Mouse (Mus musculus): ENCODE measurements around the gene Olfr59. TPM values are rescaled to one million over a fixed set of nuclear protein-coding genes. Genes with fewer than 3 reads are reported as not detected.

Gene Olfr59
- polyA plus RNA-seq (2015; fragmentation: Illumina TruSeq; extraction: RNeasy Lipid Tissue Mini Kit (QIAGEN cat#74804); ENCODE audit: low read depth, low replicate concordance) = not detected

DNA sequence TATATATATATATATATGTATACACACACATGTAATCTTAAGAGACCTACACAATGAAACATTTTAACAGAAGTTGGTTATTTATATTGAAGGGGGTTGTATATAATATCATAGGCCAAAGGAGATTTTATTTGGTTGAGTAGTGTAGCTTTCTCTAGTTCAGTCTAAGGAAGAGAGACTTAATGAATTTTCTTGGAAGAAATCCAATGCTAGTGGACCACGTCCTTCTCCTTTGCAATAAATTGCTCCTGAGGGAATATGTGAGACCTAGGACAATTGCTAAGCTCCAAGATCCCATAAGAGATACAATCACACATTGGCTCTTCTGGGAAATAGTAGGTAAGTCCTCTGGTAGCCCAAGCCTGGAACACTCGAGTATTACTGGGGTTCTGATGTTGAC is at the start of gene Olfr59:
TSS of gene Olfr59 (plus strand) at position 301 of the 400 bp plus-strand sequence.

DNA sequence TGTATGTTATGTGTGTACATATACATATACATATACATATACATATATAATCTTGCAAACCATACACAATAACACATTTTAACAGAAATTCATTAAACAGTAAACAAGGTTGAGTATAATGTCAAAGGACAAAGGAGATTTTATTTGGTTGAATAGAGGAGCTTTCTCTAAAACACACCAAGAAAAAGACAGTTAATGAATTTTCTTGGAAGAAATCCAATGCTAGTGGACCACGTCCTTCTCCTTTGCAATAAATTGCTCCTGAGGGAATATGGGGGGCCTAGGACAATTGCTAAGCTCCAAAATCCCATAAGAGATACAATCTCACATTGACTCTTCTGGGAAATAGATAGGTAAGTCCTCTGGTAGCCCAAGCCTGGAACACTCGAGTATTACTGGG is 24.0 kb upstream of the Olfr59 start, which contains the start of gene Olfr406:
TSS of gene Olfr406 (plus strand) at position 301 of the 400 bp plus-strand sequence.

GRCm38 (mm10) chr11:74337931-74338330 is 54.4 kb downstream of the Olfr59 start, which contains the start of gene Olfr410:
Gene Olfr410 (minus strand): TSS chr11:74338031.

Other genes starting within 250 kb of the Olfr59 start
- gene Olfr139, start 227.2 kb upstream of the Olfr59 start, polyA plus RNA-seq (2015; fragmentation: Illumina TruSeq; extraction: RNeasy Lipid Tissue Mini Kit (QIAGEN cat#74804); ENCODE audit: low read depth, low replicate concordance) = not detected
- gene Olfr399, start 227.1 kb upstream of the Olfr59 start, polyA plus RNA-seq (2015; fragmentation: Illumina TruSeq; extraction: RNeasy Lipid Tissue Mini Kit (QIAGEN cat#74804); ENCODE audit: low read depth, low replicate concordance) = not detected
- not detected for gene Zfp616, start 213.8 kb upstream of the Olfr59 start, polyA plus RNA-seq (2015; fragmentation: Illumina TruSeq; extraction: RNeasy Lipid Tissue Mini Kit (QIAGEN cat#74804); ENCODE audit: low read depth, low replicate concordance)
- gene Olfr401, start 170.0 kb upstream of the Olfr59 start, polyA plus RNA-seq (2015; fragmentation: Illumina TruSeq; extraction: RNeasy Lipid Tissue Mini Kit (QIAGEN cat#74804); ENCODE audit: low read depth, low replicate concordance) = not detected
- gene Olfr402, start 130.2 kb upstream of the Olfr59 start, polyA plus RNA-seq (2015; fragmentation: Illumina TruSeq; extraction: RNeasy Lipid Tissue Mini Kit (QIAGEN cat#74804); ENCODE audit: low read depth, low replicate concordance) = not detected
- gene Olfr403, start 97.5 kb upstream of the Olfr59 start, polyA plus RNA-seq (2015; fragmentation: Illumina TruSeq; extraction: RNeasy Lipid Tissue Mini Kit (QIAGEN cat#74804); ENCODE audit: low read depth, low replicate concordance) = not detected
- not detected for gene Olfr43, start 72.4 kb upstream of the Olfr59 start, polyA plus RNA-seq (2015; fragmentation: Illumina TruSeq; extraction: RNeasy Lipid Tissue Mini Kit (QIAGEN cat#74804); ENCODE audit: low read depth, low replicate concordance)
- gene Olfr406, start 23.9 kb upstream of the Olfr59 start, polyA plus RNA-seq (2015; fragmentation: Illumina TruSeq; extraction: RNeasy Lipid Tissue Mini Kit (QIAGEN cat#74804); ENCODE audit: low read depth, low replicate concordance) = not detected
- gene Olfr410, start 54.3 kb downstream of the Olfr59 start, polyA plus RNA-seq (2015; fragmentation: Illumina TruSeq; extraction: RNeasy Lipid Tissue Mini Kit (QIAGEN cat#74804); ENCODE audit: low read depth, low replicate concordance) = not detected
- gene Olfr411, start 68.9 kb downstream of the Olfr59 start, polyA plus RNA-seq (2015; fragmentation: Illumina TruSeq; extraction: RNeasy Lipid Tissue Mini Kit (QIAGEN cat#74804); ENCODE audit: low read depth, low replicate concordance) = not detected
- not detected for gene Olfr412, start 78.3 kb downstream of the Olfr59 start, polyA plus RNA-seq (2015; fragmentation: Illumina TruSeq; extraction: RNeasy Lipid Tissue Mini Kit (QIAGEN cat#74804); ENCODE audit: low read depth, low replicate concordance)

Data from brain, adult 10 weeks (tissue).